ENCODE assay signal across 25 mouse cellular contexts in the genomic region with DNA sequence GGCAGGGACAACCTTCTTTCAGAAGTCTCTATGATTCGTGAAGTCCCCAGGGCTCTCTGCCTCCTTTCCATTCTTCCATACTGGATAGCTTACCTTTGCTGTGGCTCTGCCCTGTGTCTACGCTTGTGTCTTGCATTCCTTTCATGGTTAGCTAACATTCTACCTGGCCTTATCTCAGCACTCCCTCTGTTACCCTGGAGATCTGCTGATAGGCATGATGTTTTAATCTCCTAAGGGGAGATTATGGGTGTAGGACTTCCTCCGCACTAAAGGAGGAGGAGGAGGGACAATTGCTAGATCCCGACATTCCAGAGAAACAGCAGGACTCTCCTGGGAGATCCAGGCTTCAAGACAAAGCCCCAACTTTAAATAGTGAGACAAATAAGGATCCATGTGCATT.
DNase-seq lines count a peak whose midpoint lies in the region; ATAC-seq and TF ChIP-seq lines count a peak whose summit lies in the region.
"Had no signal": no experiment of that assay in that cellular context is flagged by ENCODE, and none has a peak within 500 bp of the region (broad histone marks: within the 10 kb centered on the region; RNA-seq: fewer than 3 reads in every experiment).

No protein-coding gene starts in this region.

- peak; percentile 81 for ATAC-seq in lung, embryonic 14.5 days (ENCODE audit: insufficient read depth)
- peak; percentile 14; the same call in 1 of the 2 replicates for ATAC-seq in neural tube, embryonic 12.5 days (ENCODE audit: low FRiP score, low read depth)
- ATAC-seq in neural tube, embryonic 15.5 days (ENCODE audit: low FRiP score) = no peak

- no peaks in the 10 kb centered on the region for H3K36me3 ChIP-seq in heart, embryonic 10.5 days
- H3K36me3 ChIP-seq in lung, embryonic 14.5 days (ENCODE audit: insufficient read depth) = no peaks in the 10 kb centered on the region
- no peaks in the 10 kb centered on the region for H3K36me3 ChIP-seq in neural tube, embryonic 12.5 days
- H3K36me3 ChIP-seq in neural tube, embryonic 15.5 days = no peaks in the 10 kb centered on the region
- H3K36me3 ChIP-seq: forebrain, embryonic 12.5 days; hindbrain, embryonic 15.5 days; midbrain, embryonic 12.5 days had no signal

- peaks cover 16% of the 10 kb centered on the region for H3K4me1 ChIP-seq in heart, embryonic 10.5 days
- H3K4me1 ChIP-seq in lung, embryonic 14.5 days (ENCODE audit: insufficient read depth) = no peaks in the 10 kb centered on the region
- H3K4me1 ChIP-seq in neural tube, embryonic 12.5 days = no peaks in the 10 kb centered on the region
- no peaks in the 10 kb centered on the region; the same call in 1 of the 2 replicates for H3K4me1 ChIP-seq in neural tube, embryonic 15.5 days
- H3K4me1 ChIP-seq: hindbrain, embryonic 15.5 days had no signal

- WGBS in heart, embryonic 10.5 days = 23% methylated on average over 4 of the region's 4 CpGs
- WGBS in lung, embryonic 14.5 days = 41% methylated on average over 4 of the region's 4 CpGs
- WGBS in neural tube, embryonic 12.5 days = 42% methylated on average over 4 of the region's 4 CpGs
- WGBS in neural tube, embryonic 15.5 days = 47% methylated on average over 4 of the region's 4 CpGs

- H3K9ac ChIP-seq in lung, embryonic 14.5 days = no peak overlapping the region
- no peak overlapping the region for H3K9ac ChIP-seq in neural tube, embryonic 12.5 days
- H3K9ac ChIP-seq in neural tube, embryonic 15.5 days (replicated peaks) = no peak overlapping the region
- H3K9ac ChIP-seq: forebrain, embryonic 12.5 days; hindbrain, embryonic 15.5 days; midbrain, embryonic 12.5 days had no signal

- no peaks in the 10 kb centered on the region for H3K27me3 ChIP-seq in heart, embryonic 10.5 days (ENCODE audit: insufficient read depth, poor library complexity, severe bottlenecking)
- H3K27me3 ChIP-seq in lung, embryonic 14.5 days (ENCODE audit: insufficient read depth, low read length) = no peaks in the 10 kb centered on the region
- no peaks in the 10 kb centered on the region for H3K27me3 ChIP-seq in neural tube, embryonic 12.5 days (replicated peaks)
- H3K27me3 ChIP-seq in neural tube, embryonic 15.5 days (replicated peaks) = no peaks in the 10 kb centered on the region
- H3K27me3 ChIP-seq: CH12.LX; hindbrain, embryonic 15.5 days; midbrain, embryonic 12.5 days had no signal

- no peak for DNase-seq in heart, embryonic 10.5 days (ENCODE audit: low spot score)
- DNase-seq in heart, adult 11 months = no peak
- DNase-seq in lung, embryonic 14.5 days = peak; percentile 37
- DNase-seq in lung, postnatal 10 days = no peak
- peak; percentile 60 for DNase-seq in yolk sac, embryonic 10.5 days (ENCODE audit: low spot score)
- no peak for DNase-seq in right cerebral cortex, postnatal 10 days (ENCODE audit: low spot score in 2 of 2)
- DNase-seq: adrenal gland, postnatal 25 days; cerebellum, adult 11-12 months; cerebellum, postnatal 25 days; embryo, embryonic 11 days; gastrocnemius, postnatal 14 days; heart, adult 2 months; heart, postnatal 14 days; kidney, adult 18-20 months; kidney, postnatal 14 days; retina, postnatal 1 day; right cerebral cortex, postnatal 4 days; thymus, postnatal 25 days had no signal

- H3K27ac ChIP-seq in heart, embryonic 10.5 days = peak overlapping the region; percentile 75
- H3K27ac ChIP-seq in lung, embryonic 14.5 days (ENCODE audit: low read depth) = no peak overlapping the region
- H3K27ac ChIP-seq in neural tube, embryonic 12.5 days = no peak overlapping the region
- H3K27ac ChIP-seq in neural tube, embryonic 15.5 days (replicated peaks) = no peak overlapping the region
- H3K27ac ChIP-seq: forebrain, embryonic 12.5 days; heart, adult 2 months; hindbrain, embryonic 15.5 days; midbrain, embryonic 12.5 days had no signal

- H3K4me2 ChIP-seq in lung, embryonic 14.5 days = no peak overlapping the region
- H3K4me2 ChIP-seq in neural tube, embryonic 12.5 days (replicated peaks) = no peak overlapping the region
- no peak overlapping the region for H3K4me2 ChIP-seq in neural tube, embryonic 15.5 days
- H3K4me2 ChIP-seq: forebrain, embryonic 12.5 days; hindbrain, embryonic 15.5 days; liver, embryonic 11.5 days; midbrain, embryonic 12.5 days had no signal

- no peak overlapping the region for H3K4me3 ChIP-seq in heart, embryonic 10.5 days
- no peak overlapping the region for H3K4me3 ChIP-seq in lung, embryonic 14.5 days (ENCODE audit: low read depth, low read length)
- H3K4me3 ChIP-seq in neural tube, embryonic 12.5 days = no peak overlapping the region
- no peak overlapping the region for H3K4me3 ChIP-seq in neural tube, embryonic 15.5 days (replicated peaks)
- H3K4me3 ChIP-seq: forebrain, embryonic 12.5 days; heart, adult 2 months; hindbrain, embryonic 15.5 days; midbrain, embryonic 12.5 days had no signal

- TF ChIP-seq CTCF in lung, embryonic 14.5 days (IDR thresholded peaks at IDR 0.05; ENCODE audit: low read depth) = no peak

- H3K9me3 ChIP-seq in heart, embryonic 10.5 days = no peaks in the 10 kb centered on the region
- H3K9me3 ChIP-seq in lung, embryonic 14.5 days (ENCODE audit: low read depth, low read length) = no peaks in the 10 kb centered on the region
- H3K9me3 ChIP-seq in neural tube, embryonic 12.5 days = no peaks in the 10 kb centered on the region
- H3K9me3 ChIP-seq in neural tube, embryonic 15.5 days (replicated peaks) = no peaks in the 10 kb centered on the region
- H3K9me3 ChIP-seq: forebrain, embryonic 12.5 days; hindbrain, embryonic 15.5 days; midbrain, embryonic 12.5 days had no signal

Comparison
In these comparisons a context has a peak if more than half of its experiments do, and no peak if none do; other contexts are left out.
1. DNase-seq: peak in lung, embryonic 14.5 days (single experiment) and yolk sac, embryonic 10.5 days (single experiment); none in heart, embryonic 10.5 days (single experiment), heart, adult 11 months (single experiment), lung, postnatal 10 days (single experiment) and right cerebral cortex, postnatal 10 days (0 of 2).